Mouse (Mus musculus): Measurements from ENCODE around the gene Gm14214.

- TF ChIP-seq CTCF (conservative IDR thresholded peaks at IDR 0.05; ENCODE audit: low read length) (no peak), POU5F1 (IDR thresholded peaks at IDR 0.05; ENCODE audit: borderline replicate concordance, low read length) (no peak), NANOG (IDR thresholded peaks at IDR 0.05; ENCODE audit: borderline replicate concordance, low read length) (no peak)
Measured at GRCm38 (mm10) chr2:154790656-154791483, 21.0 kb upstream of the Gm14214 start, which contains the start of the genes Raly and a.
